Mouse (Mus musculus) intestine, postnatal 0 days (tissue): Measurements from ENCODE around the gene Ccdc142. TPM values are rescaled to one million over a fixed set of nuclear protein-coding genes. Genes with fewer than 3 reads are reported as not detected.

Experiments
- ATAC-seq: fragments of 200-750 bp; cut with Nextera tagmentation; 2 replicates; pipeline ENCODE4 v1.8.0; 2017; ENCODE audit warnings: mild to moderate bottlenecking, moderate TSS enrichment, moderate library complexity
- H3K27ac ChIP-seq: fragments of 300-500 bp; sonication (generic); 2 replicates; pipeline ENCODE4 v1.5.1; 2014; ENCODE audit warnings: mild to moderate bottlenecking, low read depth, low read length, moderate library complexity
- H3K27me3 ChIP-seq: fragments of 300-500 bp; sonication (generic); replicated peaks from 2 replicates; pipeline ENCODE4 v1.6.1; 2014; ENCODE audit warnings: low read length, mixed read lengths; ENCODE audit not compliant: control insufficient read depth, insufficient read depth
- H3K36me3 ChIP-seq: fragments of 300-500 bp; sonication (generic); 2 replicates; pipeline ENCODE4 v1.6.1; 2014; ENCODE audit warnings: mild to moderate bottlenecking, moderate library complexity; ENCODE audit not compliant: control insufficient read depth, insufficient read depth
- H3K4me1 ChIP-seq: fragments of 300-500 bp; sonication (generic); replicated peaks from 2 replicates; pipeline ENCODE4 v1.6.1; 2014; ENCODE audit warnings: antibody characterized with exemption, low read length, mixed read lengths; ENCODE audit not compliant: control insufficient read depth, insufficient read depth
- H3K4me2 ChIP-seq: fragments of 300-500 bp; sonication (generic); replicated peaks from 2 replicates; pipeline ENCODE4 v1.6.1; 2014; ENCODE audit warnings: low read depth, mild to moderate bottlenecking, moderate library complexity
- H3K4me3 ChIP-seq: fragments of 300-500 bp; sonication (generic); 2 replicates; pipeline ENCODE4 v1.5.1; 2014; ENCODE audit warnings: low read depth, low read length
- H3K9ac ChIP-seq: fragments of 300-500 bp; sonication (generic); 2 replicates; pipeline ENCODE4 v1.6.1; 2014; ENCODE audit warnings: mild to moderate bottlenecking, low read depth, low read length
- H3K9me3 ChIP-seq: fragments of 300-500 bp; sonication (generic); 2 replicates; pipeline ENCODE4 v1.6.1; 2016; ENCODE audit warnings: mixed run types; ENCODE audit not compliant: control insufficient read depth
- CTCF ChIP-seq: sonication (generic); IDR thresholded peaks from 2 replicates; pipeline ENCODE4 v1.5.1; 2016; ENCODE audit warnings: low read depth, mild to moderate bottlenecking, control low read depth, antibody characterized with exemption, moderate library complexity
- WGBS: fragments of 180-500 bp; shearing (Covaris S2); extraction: QIAGEN DNeasy Blood & Tissue Kit; methylation state at CpG from one replicate; pipeline ENCODE4 v1.1.7; 2014; 5-methylcytosine and 5-hydroxymethylcytosine counted together
- polyA plus RNA-seq: library from polyadenylated mRNA; unstranded; fragments of >200 nt; fragmentation: Nextera tagmentation; extraction: Ambion mirVana; gene quantifications from 2 replicates; pipeline ENCODE4 v1.2.1, GENCODE M21; 2015

The Ccdc142 gene
- polyA plus RNA-seq, 1 experiment from 2014 or later, result 1.3 TPM

GRCm38 (mm10) chr6:83116373-83117164, 15.2 kb downstream of the Ccdc142 start:
- Histone ChIP-seq H3K4me1 (0 out of 2 replicates have a peak, but pooled peaks cover 5% of the 10 kb centered on the region), H3K36me3 (peaks cover 14% of the 10 kb centered on the region), H3K27me3 (no peaks in the 10 kb centered on the region), H3K9ac (peak overlapping the region; percentile 77), H3K4me2 (peak overlapping the region; percentile 89), H3K9me3 (no peaks in the 10 kb centered on the region), H3K27ac (no peak overlapping the region), H3K4me3 (peak overlapping the region; percentile 61)
- no peak for ATAC-seq
- 66% methylated on average over 11 of the region's 11 CpGs for WGBS
- TF ChIP-seq CTCF, result no peak

GRCm38 (mm10) chr6:83117165-83117438, 15.7 kb downstream of the Ccdc142 start:
- H3K4me1 ChIP-seq, result 0 out of 2 replicates have a peak, but pooled peaks cover 5% of the 10 kb centered on the region
- TF ChIP-seq CTCF, result no peak
- WGBS, result 81% methylated on average over 4 of the region's 4 CpGs
- H3K27ac ChIP-seq, result no peak overlapping the region
- H3K9ac ChIP-seq, result no peak overlapping the region
- H3K27me3 ChIP-seq, result no peaks in the 10 kb centered on the region
- H3K4me3 ChIP-seq, result no peak overlapping the region
- peaks cover 14% of the 10 kb centered on the region for H3K36me3 ChIP-seq
- no peak overlapping the region for H3K4me2 ChIP-seq
- H3K9me3 ChIP-seq, result no peaks in the 10 kb centered on the region
- no peak for ATAC-seq

- ATAC-seq, result no peak
- 92% methylated on average over 13 of the region's 13 CpGs for WGBS
- H3K4me2 ChIP-seq, result no peak overlapping the region
Observed at GRCm38 (mm10) chr6:83117616-83118015, 16.2 kb downstream of the Ccdc142 start.

GRCm38 (mm10) chr6:83118369-83118768, 17.0 kb downstream of the Ccdc142 start:
- Histone ChIP-seq H3K27ac (no peak overlapping the region), H3K9me3 (no peaks in the 10 kb centered on the region), H3K27me3 (no peaks in the 10 kb centered on the region), H3K4me3 (no peak overlapping the region), H3K4me1 (0 out of 2 replicates have a peak, but pooled peaks cover 5% of the 10 kb centered on the region), H3K4me2 (no peak overlapping the region), H3K9ac (no peak overlapping the region), H3K36me3 (peaks cover 14% of the 10 kb centered on the region)
- TF ChIP-seq CTCF, result no peak
- no peak for ATAC-seq
- WGBS, result 75% methylated on average over 11 of the region's 11 CpGs

More at GRCm38 (mm10) chr6:83117616-83118015, 16.2 kb downstream of the Ccdc142 start:
- no peaks in the 10 kb centered on the region for H3K27me3 ChIP-seq
- no peak for TF ChIP-seq CTCF
- H3K4me3 ChIP-seq, result no peak overlapping the region
- H3K4me1 ChIP-seq, result 0 out of 2 replicates have a peak, but pooled peaks cover 5% of the 10 kb centered on the region
- peaks cover 14% of the 10 kb centered on the region for H3K36me3 ChIP-seq
- no peak overlapping the region for H3K27ac ChIP-seq
- H3K9me3 ChIP-seq, result no peaks in the 10 kb centered on the region
- H3K9ac ChIP-seq, result no peak overlapping the region

GRCm38 (mm10) chr6:83118825-83119733, 17.7 kb downstream of the Ccdc142 start:
- Histone ChIP-seq H3K9me3 (no peaks in the 10 kb centered on the region), H3K9ac (no peak overlapping the region), H3K36me3 (peaks cover 14% of the 10 kb centered on the region), H3K4me1 (0 out of 2 replicates have a peak, but pooled peaks cover 5% of the 10 kb centered on the region), H3K4me2 (no peak overlapping the region), H3K4me3 (no peak overlapping the region), H3K27ac (no peak overlapping the region), H3K27me3 (no peaks in the 10 kb centered on the region)
- no peak for ATAC-seq
- no peak for TF ChIP-seq CTCF
- 78% methylated on average over 14 of the region's 14 CpGs for WGBS

GRCm38 (mm10) chr6:83119734-83120051, 18.3 kb downstream of the Ccdc142 start:
- Histone ChIP-seq H3K4me2 (no peak overlapping the region), H3K9ac (no peak overlapping the region), H3K36me3 (peaks cover 14% of the 10 kb centered on the region), H3K9me3 (no peaks in the 10 kb centered on the region), H3K4me3 (no peak overlapping the region), H3K27me3 (no peaks in the 10 kb centered on the region), H3K27ac (peak overlapping the region; percentile 24; the same call in 1 of the 2 replicates), H3K4me1 (0 out of 2 replicates have a peak, but pooled peaks cover 8% of the 10 kb centered on the region)
- no peak for ATAC-seq
- no peak for TF ChIP-seq CTCF
- WGBS, result 74% methylated on average over 7 of the region's 7 CpGs
